Mouse (Mus musculus): ENCODE measurements around the gene Caskin1.

The Caskin1 gene

GRCm38 (mm10) chr17:24494627-24495335 lies 6.4 kb downstream of the Caskin1 start:
- peak; percentile 81 for DNase-seq (ENCODE audit: low spot score)

- DNase-seq (ENCODE audit: low spot score) = no peak
These were observed 7.0 kb downstream of the Caskin1 start for GRCm38 (mm10) chr17:24495443-24495842.

DNA sequence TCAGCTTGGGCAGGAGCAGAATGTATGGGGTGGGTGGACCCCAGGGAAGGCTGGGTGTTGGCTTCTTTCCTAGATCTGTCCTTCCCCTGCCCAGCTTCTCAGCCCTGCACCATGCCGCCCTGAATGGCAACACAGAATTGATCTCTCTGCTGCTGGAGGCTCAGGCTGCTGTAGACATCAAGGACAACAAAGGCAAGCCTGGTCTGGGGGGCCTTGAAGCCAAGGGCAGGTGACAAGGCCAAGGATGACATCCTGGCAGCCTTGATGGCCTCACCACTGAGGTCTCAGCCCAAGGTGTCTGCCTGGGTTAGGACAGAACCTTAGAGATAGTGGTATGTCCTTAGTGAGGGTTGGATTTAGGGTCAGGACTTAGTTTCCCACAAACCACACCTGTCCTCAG lies 7.6 kb downstream of the Caskin1 start:
- no peak for DNase-seq (ENCODE audit: low spot score)

DNA sequence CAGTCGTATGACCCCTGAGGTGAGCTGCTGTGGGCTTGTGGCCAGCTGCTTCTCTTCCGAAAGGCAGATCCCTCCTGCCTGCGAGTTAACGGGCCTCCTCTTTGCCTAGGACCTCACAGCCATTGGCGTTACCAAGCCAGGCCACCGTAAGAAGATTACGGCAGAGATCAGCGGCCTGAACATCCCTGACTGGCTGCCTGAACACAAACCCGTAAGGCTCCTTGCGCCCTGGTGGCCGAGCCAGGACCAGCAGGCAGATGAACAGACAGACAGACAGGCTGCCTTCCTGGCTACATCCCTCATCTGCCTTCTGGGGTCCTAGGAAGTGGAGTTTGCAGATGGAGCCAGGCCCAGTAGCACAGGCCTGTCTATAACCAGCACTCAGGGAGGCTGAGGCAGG lies 13.8 kb downstream of the Caskin1 start:
- peak; percentile 33 for DNase-seq (ENCODE audit: low spot score)

- no peak for DNase-seq (ENCODE audit: low spot score)
These were observed 15.7 kb downstream of the Caskin1 start for GRCm38 (mm10) chr17:24504085-24504484.

GRCm38 (mm10) chr17:24505286-24505955 lies 17.0 kb downstream of the Caskin1 start:
- DNase-seq (ENCODE audit: low spot score) = no peak

GRCm38 (mm10) chr17:24506332-24507070 lies 18.1 kb downstream of the Caskin1 start:
- no peak for DNase-seq (ENCODE audit: low spot score)

DNA sequence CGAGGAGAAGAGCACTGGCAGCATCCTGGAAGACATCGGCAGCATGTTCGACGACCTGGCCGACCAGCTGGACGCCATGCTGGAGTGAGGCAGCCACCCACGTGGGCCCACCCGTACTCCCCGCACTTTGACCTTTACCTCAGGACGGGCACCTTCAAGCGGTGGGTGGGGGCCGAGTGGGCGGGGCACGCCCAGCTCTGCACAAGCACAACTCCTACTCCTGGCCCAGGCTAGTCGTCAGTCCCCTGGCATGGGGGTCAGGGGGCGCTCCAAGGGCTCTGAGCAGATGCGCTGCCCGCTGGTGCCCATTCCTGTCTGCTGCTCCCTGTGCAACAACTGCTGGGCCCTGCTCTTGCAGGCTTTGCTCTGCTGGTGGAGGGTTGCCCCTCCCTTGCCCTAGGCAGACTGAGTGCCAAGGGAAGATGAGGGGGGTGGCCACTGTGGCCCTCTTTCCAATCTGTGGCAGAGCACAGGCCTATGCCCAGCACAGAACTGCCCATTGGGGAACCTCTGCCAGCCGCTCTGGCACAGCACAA lies 18.8 kb downstream of the Caskin1 start:
- DNase-seq (ENCODE audit: low spot score) = no peak

DNA sequence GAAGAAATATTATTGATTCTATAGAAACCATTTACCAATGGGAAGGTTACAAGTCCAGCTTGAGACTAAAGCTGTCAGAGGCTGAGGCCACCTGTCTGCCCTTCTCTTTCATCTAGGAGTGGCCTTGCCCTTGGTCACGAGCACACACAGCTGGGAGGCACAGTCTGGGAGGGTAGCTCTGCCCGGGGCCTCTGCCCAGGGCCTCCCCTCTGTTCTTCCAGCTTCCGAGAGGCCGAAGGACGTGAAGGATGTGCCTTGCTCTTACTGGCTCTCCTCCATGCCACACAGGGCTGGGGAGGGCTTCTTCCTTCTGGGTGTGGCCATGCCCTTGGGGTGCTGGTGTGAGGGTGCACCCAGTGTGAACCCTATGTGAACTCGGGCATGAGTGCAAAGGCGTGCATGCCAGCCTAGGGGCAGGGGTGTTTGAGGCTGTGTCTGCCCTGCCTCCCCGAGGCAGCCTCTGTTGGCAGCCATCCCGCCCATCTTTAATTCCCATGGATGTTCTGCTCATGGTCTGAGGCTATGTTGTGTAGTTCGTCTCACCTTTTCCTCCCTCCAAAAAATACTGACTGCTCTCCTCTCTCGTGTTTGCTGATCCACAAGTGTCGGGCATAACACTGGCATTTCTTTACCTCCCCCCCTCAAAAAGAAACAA lies 19.5 kb downstream of the Caskin1 start:
- DNase-seq (ENCODE audit: low spot score) = no peak

GRCm38 (mm10) chr17:24513609-24514008 lies 25.2 kb downstream of the Caskin1 start:
- DNase-seq (ENCODE audit: low spot score) = peak; percentile 74

- DNase-seq (ENCODE audit: low spot score) = no peak
These were observed 26.2 kb downstream of the Caskin1 start for GRCm38 (mm10) chr17:24514270-24515257.

DNA sequence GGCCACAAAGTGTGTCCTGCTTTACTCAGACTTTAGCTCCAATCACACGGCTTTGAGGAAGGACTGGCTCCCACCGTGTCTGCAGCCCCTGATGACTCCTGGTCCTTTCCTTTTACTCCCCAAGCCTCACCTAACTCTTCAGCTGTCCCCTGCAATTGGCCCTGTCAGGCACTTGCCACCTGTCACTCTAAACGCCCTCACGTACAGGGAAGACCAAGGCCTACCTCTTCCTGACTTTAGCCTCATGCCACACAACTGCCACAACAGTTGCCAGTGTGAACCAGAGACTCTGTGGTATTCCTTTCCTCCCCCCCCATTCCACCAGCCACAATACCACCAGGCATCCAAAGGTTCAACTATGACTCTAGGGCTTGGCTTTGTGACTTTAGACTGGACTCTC lies 32.0 kb downstream of the Caskin1 start:
- no peak for DNase-seq (ENCODE audit: low spot score)

- no peak for DNase-seq (ENCODE audit: low spot score)
These were observed 36.3 kb downstream of the Caskin1 start for GRCm38 (mm10) chr17:24524734-24525133.

- peak; percentile 42 for DNase-seq (ENCODE audit: low spot score)
These were observed 38.9 kb downstream of the Caskin1 start for GRCm38 (mm10) chr17:24527315-24527714.

GRCm38 (mm10) chr17:24527723-24528559 lies 39.5 kb downstream of the Caskin1 start, which contains the start of gene Traf7:
Traf7 (minus strand) TSS chr17:24527938.
- DNase-seq (ENCODE audit: low spot score) = peak; percentile 99

DNA sequence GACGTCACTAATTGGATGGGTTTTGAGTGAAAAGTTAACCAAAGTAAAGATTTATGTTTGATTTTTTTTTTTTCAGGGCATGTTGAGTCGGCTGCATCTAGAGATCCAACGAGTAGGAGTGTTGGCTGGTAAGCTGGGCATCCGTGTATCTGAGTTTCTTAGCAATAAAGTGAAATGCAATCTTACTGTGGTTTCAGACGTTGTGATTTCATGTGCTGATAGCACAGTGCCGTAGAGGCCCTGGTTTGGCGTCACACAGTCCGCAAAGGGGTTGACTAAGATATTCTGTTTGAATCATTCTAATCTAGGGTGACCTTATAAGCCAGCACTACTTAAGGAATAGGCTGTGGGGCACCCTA lies 40.1 kb downstream of the Caskin1 start:
- no peak for DNase-seq (ENCODE audit: low spot score)

DNA sequence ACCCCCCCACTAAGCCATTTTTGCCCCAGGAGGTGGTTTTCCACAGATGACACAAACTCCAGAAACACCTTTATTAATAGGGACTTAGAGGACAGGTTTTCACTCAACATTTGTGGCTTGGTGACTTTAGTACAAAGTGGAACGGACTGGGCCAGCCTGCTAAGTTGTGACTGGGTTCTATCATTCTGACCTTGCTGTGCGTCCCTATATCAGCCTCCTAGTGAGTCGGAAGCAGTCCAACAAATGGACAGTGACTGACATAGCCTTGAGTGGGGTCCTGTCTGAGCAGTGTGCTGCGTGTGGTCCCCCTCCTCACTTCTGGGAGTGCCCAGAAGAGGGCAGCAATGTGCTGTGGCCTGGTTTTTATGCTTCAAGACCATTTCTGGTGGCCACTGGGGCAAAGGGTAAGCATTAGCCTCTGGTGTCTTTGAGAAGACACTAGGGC lies 40.6 kb downstream of the Caskin1 start:
- DNase-seq (ENCODE audit: low spot score) = peak; percentile 89

DNA sequence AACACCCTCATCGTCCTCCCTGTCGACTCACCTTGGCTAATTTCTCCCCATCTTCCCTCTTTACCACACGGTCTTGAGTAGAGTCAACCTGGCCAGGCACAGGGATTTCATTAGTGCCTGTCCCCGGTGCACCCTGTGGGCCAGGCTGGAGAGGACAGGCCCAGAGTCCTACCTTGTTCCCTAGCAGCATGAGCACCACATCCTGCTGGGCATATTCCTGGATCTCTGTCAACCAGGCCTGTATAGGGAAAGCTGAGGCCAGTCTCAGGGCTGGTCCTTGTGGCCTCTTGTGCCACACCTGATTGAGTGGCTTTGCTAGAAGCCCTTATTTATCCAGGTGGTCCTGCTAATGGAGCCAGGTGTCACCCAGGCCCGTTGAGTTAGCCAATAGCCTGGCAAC lies 41.5 kb downstream of the Caskin1 start:
- DNase-seq (ENCODE audit: low spot score) = no peak

DNA sequence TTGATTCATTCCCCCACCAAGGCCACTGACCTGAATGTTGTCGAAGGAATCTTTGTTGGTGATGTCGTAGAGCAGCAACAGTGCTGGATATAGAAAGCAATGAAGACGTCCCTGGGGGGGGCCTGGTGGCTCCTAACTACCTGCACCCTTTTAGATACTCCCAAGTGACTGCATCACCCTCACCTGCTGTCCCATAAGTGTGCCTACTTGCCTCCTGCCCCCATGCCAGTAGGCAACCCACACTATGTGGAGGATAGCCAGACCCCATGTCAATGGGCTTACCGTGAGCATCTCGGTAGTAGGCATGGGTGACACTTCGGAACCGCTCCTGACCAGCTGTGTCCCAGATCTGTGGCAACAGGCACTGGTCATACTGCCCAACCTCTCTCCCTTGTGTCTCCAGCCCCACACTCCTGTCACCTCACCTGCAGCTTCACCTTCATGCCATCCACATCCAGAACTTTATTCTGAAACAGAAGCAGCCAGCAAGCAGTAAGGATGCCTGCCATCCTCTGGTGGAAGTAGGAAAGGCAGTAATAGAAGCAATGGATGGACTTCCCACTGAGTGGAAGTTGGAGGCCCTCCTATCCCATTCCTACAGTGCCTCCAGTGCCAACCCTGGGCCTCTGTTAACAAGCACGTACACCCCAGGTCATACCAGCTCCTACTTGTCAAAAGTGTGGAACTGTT lies 42.1 kb downstream of the Caskin1 start:
- no peak for DNase-seq (ENCODE audit: low spot score)

Data from retina, embryonic 14.5 days (tissue).